Mouse (Mus musculus): ENCODE measurements at regions not wholly inside any gene's neighbourhood (a gene's known extent, or its start where the extent isn't known, plus 50 kb on each side); places are given as distances from the start of the nearest gene placed in this dataset.

- no peak for DNase-seq (ENCODE audit: low spot score)
These were observed 1732.6 kb upstream of the Gm6569 start for GRCm38 (mm10) chr15:72101730-72102129.

GRCm38 (mm10) chr15:72105830-72106413 is 1728.4 kb upstream of the Gm6569 start:
- no peak for DNase-seq (ENCODE audit: low spot score)

GRCm38 (mm10) chr15:72110520-72110919 is 1723.8 kb upstream of the Gm6569 start:
- DNase-seq (ENCODE audit: low spot score) = no peak

- no peak for DNase-seq (ENCODE audit: low spot score)
These were observed 1717.6 kb upstream of the Gm6569 start for GRCm38 (mm10) chr15:72116772-72117171.

GRCm38 (mm10) chr15:72134226-72134625 is 1700.1 kb upstream of the Gm6569 start:
- DNase-seq (ENCODE audit: low spot score) = no peak

- no peak for DNase-seq (ENCODE audit: low spot score)
These were observed 1698.3 kb upstream of the Gm6569 start for GRCm38 (mm10) chr15:72135992-72136617.

GRCm38 (mm10) chr15:72140122-72140521 is 1694.2 kb upstream of the Gm6569 start:
- DNase-seq (ENCODE audit: low spot score) = no peak

GRCm38 (mm10) chr15:72150581-72150980 is 1683.8 kb upstream of the Gm6569 start:
- DNase-seq (ENCODE audit: low spot score) = no peak

- no peak for DNase-seq (ENCODE audit: low spot score)
These were observed 1675.9 kb upstream of the Gm6569 start for GRCm38 (mm10) chr15:72158505-72158904.

- DNase-seq (ENCODE audit: low spot score) = peak; percentile 78
These were observed 1633.5 kb upstream of the Gm6569 start for GRCm38 (mm10) chr15:72200861-72201260.

GRCm38 (mm10) chr15:72201791-72202190 is 1632.6 kb upstream of the Gm6569 start:
- no peak for DNase-seq (ENCODE audit: low spot score)

- no peak for DNase-seq (ENCODE audit: low spot score)
These were observed 1629.0 kb upstream of the Gm6569 start for GRCm38 (mm10) chr15:72205240-72205799.

- peak; percentile 81 for DNase-seq (ENCODE audit: low spot score)
These were observed 1628.4 kb upstream of the Gm6569 start for GRCm38 (mm10) chr15:72205950-72206349.

GRCm38 (mm10) chr15:72207589-72207988 is 1626.8 kb upstream of the Gm6569 start:
- no peak for DNase-seq (ENCODE audit: low spot score)

GRCm38 (mm10) chr15:72208076-72208475 is 1626.3 kb upstream of the Gm6569 start:
- DNase-seq (ENCODE audit: low spot score) = no peak

- no peak for DNase-seq (ENCODE audit: low spot score)
These were observed 1625.4 kb upstream of the Gm6569 start for GRCm38 (mm10) chr15:72208973-72209372.

- no peak for DNase-seq (ENCODE audit: low spot score)
These were observed 1616.6 kb upstream of the Gm6569 start for GRCm38 (mm10) chr15:72217731-72218130.

- no peak for DNase-seq (ENCODE audit: low spot score)
These were observed 1614.4 kb upstream of the Gm6569 start for GRCm38 (mm10) chr15:72219985-72220384.

GRCm38 (mm10) chr15:72220786-72221185 is 1613.6 kb upstream of the Gm6569 start:
- no peak for DNase-seq (ENCODE audit: low spot score)

GRCm38 (mm10) chr15:72232355-72232754 is 1602.0 kb upstream of the Gm6569 start:
- DNase-seq (ENCODE audit: low spot score) = no peak

- peak; percentile 8 for DNase-seq (ENCODE audit: low spot score)
These were observed 1569.7 kb upstream of the Gm6569 start for GRCm38 (mm10) chr15:72264619-72265018.

GRCm38 (mm10) chr15:72283846-72284245 is 1550.5 kb upstream of the Gm6569 start:
- DNase-seq (ENCODE audit: low spot score) = no peak

- no peak for DNase-seq (ENCODE audit: low spot score)
These were observed 1537.7 kb upstream of the Gm6569 start for GRCm38 (mm10) chr15:72296648-72297047.

GRCm38 (mm10) chr15:72312417-72312816 is 1521.9 kb upstream of the Gm6569 start:
- DNase-seq (ENCODE audit: low spot score) = no peak

Data from embryo, embryonic 10 days (tissue).